Mouse (Mus musculus): Measurements from ENCODE around the gene Slc2a8. TPM values are rescaled to one million over a fixed set of nuclear protein-coding genes. Genes with fewer than 3 reads are reported as not detected.

Slc2a8 gene
- polyA plus RNA-seq, 1 experiment from 2014 or later: 30.6 TPM

GRCm38 (mm10) chr2:32926330-32927075, 55.4 kb downstream of the Slc2a8 start:
- 89% methylated on average over 12 of the region's 12 CpGs for WGBS

GRCm38 (mm10) chr2:32924306-32924844, 57.5 kb downstream of the Slc2a8 start:
- 77% methylated on average over 10 of the region's 10 CpGs for WGBS
- H3K4me2 ChIP-seq: no peak overlapping the region
- H3K4me1 ChIP-seq: no peaks in the 10 kb centered on the region
- no peak overlapping the region for H3K9ac ChIP-seq
- no peak overlapping the region for H3K4me3 ChIP-seq (replicated peaks)
- ATAC-seq (replicated peaks; ENCODE audit: low FRiP score): no peak
- no peaks in the 10 kb centered on the region for H3K9me3 ChIP-seq (replicated peaks)
- H3K36me3 ChIP-seq: peaks cover 72% of the 10 kb centered on the region
- no peak overlapping the region for H3K27ac ChIP-seq
- no peaks in the 10 kb centered on the region for H3K27me3 ChIP-seq

More at GRCm38 (mm10) chr2:32926330-32927075, 55.4 kb downstream of the Slc2a8 start:
- Histone ChIP-seq H3K4me2 (no peak overlapping the region), H3K27me3 (no peaks in the 10 kb centered on the region), H3K9ac (no peak overlapping the region), H3K4me3 (replicated peaks) (no peak overlapping the region), H3K9me3 (replicated peaks) (no peaks in the 10 kb centered on the region), H3K4me1 (no peaks in the 10 kb centered on the region), H3K27ac (no peak overlapping the region), H3K36me3 (peaks cover 51% of the 10 kb centered on the region)
- no peak for ATAC-seq (replicated peaks; ENCODE audit: low FRiP score)

- Histone ChIP-seq H3K36me3 (peaks cover 79% of the 10 kb centered on the region), H3K4me3 (replicated peaks) (no peak overlapping the region), H3K4me2 (no peak overlapping the region), H3K9ac (no peak overlapping the region), H3K27me3 (no peaks in the 10 kb centered on the region), H3K4me1 (no peaks in the 10 kb centered on the region), H3K9me3 (replicated peaks) (no peaks in the 10 kb centered on the region), H3K27ac (no peak overlapping the region)
- WGBS: 91% methylated on average over 24 of the region's 24 CpGs
- no peak for ATAC-seq (replicated peaks; ENCODE audit: low FRiP score)
Observed at GRCm38 (mm10) chr2:32923551-32924250, 58.2 kb downstream of the Slc2a8 start.

Other genes with a start within 250 kb of the Slc2a8 start
- 0.18 TPM in 1 of 2 replicates, not detected in the other for gene 6330409D20Rik, start 241.1 kb downstream of the Slc2a8 start, polyA plus RNA-seq (2015; fragmentation: Nextera tagmentation; extraction: Ambion mirVana)
- 64.8 and 70.5 TPM in 2 replicates for gene Tor2a, start 224.8 kb downstream of the Slc2a8 start, polyA plus RNA-seq (2015; fragmentation: Nextera tagmentation; extraction: Ambion mirVana)
- gene Ttc16, start 206.4 kb downstream of the Slc2a8 start, polyA plus RNA-seq (2015; fragmentation: Nextera tagmentation; extraction: Ambion mirVana): 0.15 and 0.25 TPM in 2 replicates
- 5.1 and 5.5 TPM in 2 replicates for gene Ptrh1, start 206.3 kb downstream of the Slc2a8 start, polyA plus RNA-seq (2015; fragmentation: Nextera tagmentation; extraction: Ambion mirVana)
- 0.45 and 0.64 TPM in 2 replicates for gene Cfap157, start 197.7 kb downstream of the Slc2a8 start, polyA plus RNA-seq (2015; fragmentation: Nextera tagmentation; extraction: Ambion mirVana)
- gene Stxbp1, start 134.8 kb downstream of the Slc2a8 start, polyA plus RNA-seq (2015; fragmentation: Nextera tagmentation; extraction: Ambion mirVana): 16.5 and 19.3 TPM in 2 replicates
- 44.5 and 47.7 TPM in 2 replicates for gene Fam129b, start 106.0 kb downstream of the Slc2a8 start, polyA plus RNA-seq (2015; fragmentation: Nextera tagmentation; extraction: Ambion mirVana)
- 204 and 210 TPM in 2 replicates for gene Rpl12, start 20.5 kb downstream of the Slc2a8 start, polyA plus RNA-seq (2015; fragmentation: Nextera tagmentation; extraction: Ambion mirVana)
- gene Lrsam1, start 20.5 kb downstream of the Slc2a8 start, polyA plus RNA-seq (2015; fragmentation: Nextera tagmentation; extraction: Ambion mirVana): 11.2 and 12.2 TPM in 2 replicates
- gene Garnl3, start 149.6 kb upstream of the Slc2a8 start, polyA plus RNA-seq (2015; fragmentation: Nextera tagmentation; extraction: Ambion mirVana): 11.2 and 14.0 TPM in 2 replicates
- gene Angptl2, start 234.0 kb upstream of the Slc2a8 start, polyA plus RNA-seq (2015; fragmentation: Nextera tagmentation; extraction: Ambion mirVana): 35.0 and 40.9 TPM in 2 replicates

All from kidney, embryonic 15.5 days (tissue).